Mouse (Mus musculus) thymus, postnatal 0 days (tissue): ENCODE measurements at regions not wholly inside any gene's neighbourhood (a gene's known extent, or its start where the extent isn't known, plus 50 kb on each side); places are given as distances from the start of the nearest gene placed in this dataset.
"Not testable (repeated sequence)": the region's sequence is repeated elsewhere in the genome, so short reads cannot be mapped to it uniquely, and the experiment has no call there.

ENCODE experiments used
- DNase-seq: peaks from one replicate; pipeline ENCODE4 v3.0.0-alpha.2; 2015; ENCODE audit warnings: low spot score

GRCm38 (mm10) chr13:70003591-70003990 lies 201.4 kb downstream of the Med10 start:
- no peak for DNase-seq

- DNase-seq: no peak
Observed at GRCm38 (mm10) chr13:70012123-70012522, 209.9 kb downstream of the Med10 start.

GRCm38 (mm10) chr13:70015183-70015582 lies 213.0 kb downstream of the Med10 start:
- no peak for DNase-seq

GRCm38 (mm10) chr13:70017535-70017934 lies 215.3 kb downstream of the Med10 start:
- DNase-seq: no peak

- DNase-seq: no peak
Observed at GRCm38 (mm10) chr13:70019999-70020838, 218.0 kb downstream of the Med10 start.

GRCm38 (mm10) chr13:70033249-70033648 lies 231.1 kb downstream of the Med10 start:
- DNase-seq: no peak

- DNase-seq: no peak
Observed at GRCm38 (mm10) chr13:70033763-70034162, 231.6 kb downstream of the Med10 start.

GRCm38 (mm10) chr13:70037985-70038667 lies 235.9 kb downstream of the Med10 start:
- no peak for DNase-seq

- no peak for DNase-seq
Observed at GRCm38 (mm10) chr13:70057920-70058319, 255.7 kb downstream of the Med10 start.

- no peak for DNase-seq
Observed at GRCm38 (mm10) chr13:70061363-70061945, 259.3 kb downstream of the Med10 start.

GRCm38 (mm10) chr13:70073655-70074054 lies 271.5 kb downstream of the Med10 start:
- no peak for DNase-seq

- no peak for DNase-seq
Observed at GRCm38 (mm10) chr13:70075353-70075752, 273.2 kb downstream of the Med10 start.

- no peak for DNase-seq
Observed at GRCm38 (mm10) chr13:70081108-70081507, 278.9 kb downstream of the Med10 start.

GRCm38 (mm10) chr13:70092886-70093285 lies 290.7 kb downstream of the Med10 start:
- no peak for DNase-seq

- DNase-seq: no peak
Observed at GRCm38 (mm10) chr13:70093970-70094369, 291.8 kb downstream of the Med10 start.

GRCm38 (mm10) chr13:70096430-70097301 lies 294.5 kb downstream of the Med10 start:
- no peak for DNase-seq

GRCm38 (mm10) chr13:70100091-70100490 lies 297.9 kb downstream of the Med10 start:
- DNase-seq: not testable (repeated sequence)

GRCm38 (mm10) chr13:70103021-70103420 lies 300.8 kb downstream of the Med10 start:
- no peak for DNase-seq

- not testable (repeated sequence) for DNase-seq
Observed at GRCm38 (mm10) chr13:70103491-70103890, 301.3 kb downstream of the Med10 start.

GRCm38 (mm10) chr13:70103903-70104302 lies 301.7 kb downstream of the Med10 start:
- no peak for DNase-seq

GRCm38 (mm10) chr13:70115576-70115975 lies 313.4 kb downstream of the Med10 start:
- DNase-seq: no peak
